Mouse (Mus musculus): ENCODE results near the gene 1700001K19Rik. TPM values are rescaled to one million over a fixed set of nuclear protein-coding genes. Genes with fewer than 3 reads are reported as not detected.

The 1700001K19Rik gene
- polyA plus RNA-seq (2012; rRNA removed), result 0.16 TPM in 1 of 2 replicates, not detected in the other

GRCm38 (mm10) chr12:110682561-110683299 is at the start of gene 1700001K19Rik:
Gene 1700001K19Rik (minus strand): TSS chr12:110682619.
- H3K27ac ChIP-seq (ENCODE audit: control insufficient read depth, insufficient read depth, low read length), result no peak within 1 kb of the TSS
- DNase-seq, result no peak
- WGBS, result 64% methylated on average over 9 of the region's 9 CpGs
- no peaks in the 10 kb centered on the region for H3K4me1 ChIP-seq (replicated peaks; ENCODE audit: control insufficient read depth, insufficient read depth, low read length)
- TF ChIP-seq CTCF (IDR thresholded peaks at IDR 0.05; ENCODE audit: borderline replicate concordance, control insufficient read depth, extremely low read depth, insufficient read depth, low read length, poor library complexity) (no peak), POLR2A (IDR thresholded peaks at IDR 0.05; ENCODE audit: control insufficient read depth, extremely low read depth, insufficient read depth, low read length, poor library complexity) (no peak)
- H3K4me3 ChIP-seq (ENCODE audit: control insufficient read depth, insufficient read depth, low read length), result no peak within 1 kb of the TSS
- H3K27me3 ChIP-seq (ENCODE audit: control insufficient read depth, insufficient read depth, low read length), result no peaks in the 10 kb centered on the region
- H3K36me3 ChIP-seq (ENCODE audit: control insufficient read depth, insufficient read depth, low read length), result peaks cover under 1% of the 10 kb centered on the region; the same call in 1 of the 2 replicates

- Histone ChIP-seq H3K36me3 (ENCODE audit: control insufficient read depth, insufficient read depth, low read length) (no peaks in the 10 kb centered on the region), H3K4me1 (replicated peaks; ENCODE audit: control insufficient read depth, insufficient read depth, low read length) (no peaks in the 10 kb centered on the region), H3K27me3 (ENCODE audit: control insufficient read depth, insufficient read depth, low read length) (no peaks in the 10 kb centered on the region), H3K4me3 (ENCODE audit: control insufficient read depth, insufficient read depth, low read length) (no peak overlapping the region), H3K27ac (ENCODE audit: control insufficient read depth, insufficient read depth, low read length) (no peak overlapping the region)
- 59% methylated on average over 1 of the region's 1 CpGs for WGBS
- DNase-seq, result no peak
- TF ChIP-seq CTCF (IDR thresholded peaks at IDR 0.05; ENCODE audit: borderline replicate concordance, control insufficient read depth, extremely low read depth, insufficient read depth, low read length, poor library complexity), result no peak
- no peak for TF ChIP-seq POLR2A (IDR thresholded peaks at IDR 0.05; ENCODE audit: control insufficient read depth, extremely low read depth, insufficient read depth, low read length, poor library complexity)
Observed at GRCm38 (mm10) chr12:110726428-110726827, 44.0 kb upstream of the 1700001K19Rik start.

GRCm38 (mm10) chr12:110725489-110725888 is 43.1 kb upstream of the 1700001K19Rik start:
- 84% methylated on average over 5 of the region's 5 CpGs for WGBS
- no peak for TF ChIP-seq CTCF (IDR thresholded peaks at IDR 0.05; ENCODE audit: borderline replicate concordance, control insufficient read depth, extremely low read depth, insufficient read depth, low read length, poor library complexity)
- TF ChIP-seq POLR2A (IDR thresholded peaks at IDR 0.05; ENCODE audit: control insufficient read depth, extremely low read depth, insufficient read depth, low read length, poor library complexity), result no peak
- Histone ChIP-seq H3K36me3 (ENCODE audit: control insufficient read depth, insufficient read depth, low read length) (no peaks in the 10 kb centered on the region), H3K27me3 (ENCODE audit: control insufficient read depth, insufficient read depth, low read length) (no peaks in the 10 kb centered on the region), H3K4me1 (replicated peaks; ENCODE audit: control insufficient read depth, insufficient read depth, low read length) (no peaks in the 10 kb centered on the region), H3K4me3 (ENCODE audit: control insufficient read depth, insufficient read depth, low read length) (no peak overlapping the region), H3K27ac (ENCODE audit: control insufficient read depth, insufficient read depth, low read length) (no peak overlapping the region)
- DNase-seq, result no peak

GRCm38 (mm10) chr12:110725051-110725450 is 42.6 kb upstream of the 1700001K19Rik start:
- WGBS, result 94% methylated on average over 5 of the region's 5 CpGs
- TF ChIP-seq POLR2A (IDR thresholded peaks at IDR 0.05; ENCODE audit: control insufficient read depth, extremely low read depth, insufficient read depth, low read length, poor library complexity), result no peak
- no peak for TF ChIP-seq CTCF (IDR thresholded peaks at IDR 0.05; ENCODE audit: borderline replicate concordance, control insufficient read depth, extremely low read depth, insufficient read depth, low read length, poor library complexity)
- no peak overlapping the region for H3K4me3 ChIP-seq (ENCODE audit: control insufficient read depth, insufficient read depth, low read length)

GRCm38 (mm10) chr12:110716004-110716403 is 33.6 kb upstream of the 1700001K19Rik start:
- TF ChIP-seq POLR2A (IDR thresholded peaks at IDR 0.05; ENCODE audit: control insufficient read depth, extremely low read depth, insufficient read depth, low read length, poor library complexity) (no peak), CTCF (IDR thresholded peaks at IDR 0.05; ENCODE audit: borderline replicate concordance, control insufficient read depth, extremely low read depth, insufficient read depth, low read length, poor library complexity) (no peak)
- no peaks in the 10 kb centered on the region for H3K27me3 ChIP-seq (ENCODE audit: control insufficient read depth, insufficient read depth, low read length)
- DNase-seq, result no peak
- WGBS, result 77% methylated on average over 5 of the region's 5 CpGs
- no peaks in the 10 kb centered on the region for H3K4me1 ChIP-seq (replicated peaks; ENCODE audit: control insufficient read depth, insufficient read depth, low read length)
- H3K4me3 ChIP-seq (ENCODE audit: control insufficient read depth, insufficient read depth, low read length), result no peak overlapping the region
- no peaks in the 10 kb centered on the region for H3K36me3 ChIP-seq (ENCODE audit: control insufficient read depth, insufficient read depth, low read length)
- H3K27ac ChIP-seq (ENCODE audit: control insufficient read depth, insufficient read depth, low read length), result no peak overlapping the region

More at GRCm38 (mm10) chr12:110725051-110725450, 42.6 kb upstream of the 1700001K19Rik start:
- no peaks in the 10 kb centered on the region for H3K4me1 ChIP-seq (replicated peaks; ENCODE audit: control insufficient read depth, insufficient read depth, low read length)
- no peak overlapping the region for H3K27ac ChIP-seq (ENCODE audit: control insufficient read depth, insufficient read depth, low read length)
- no peaks in the 10 kb centered on the region for H3K27me3 ChIP-seq (ENCODE audit: control insufficient read depth, insufficient read depth, low read length)
- no peaks in the 10 kb centered on the region for H3K36me3 ChIP-seq (ENCODE audit: control insufficient read depth, insufficient read depth, low read length)
- DNase-seq, result no peak

- no peak for DNase-seq
- H3K27me3 ChIP-seq (ENCODE audit: control insufficient read depth, insufficient read depth, low read length), result no peaks in the 10 kb centered on the region
- TF ChIP-seq CTCF (IDR thresholded peaks at IDR 0.05; ENCODE audit: borderline replicate concordance, control insufficient read depth, extremely low read depth, insufficient read depth, low read length, poor library complexity), result no peak
- no peak for TF ChIP-seq POLR2A (IDR thresholded peaks at IDR 0.05; ENCODE audit: control insufficient read depth, extremely low read depth, insufficient read depth, low read length, poor library complexity)
- WGBS, result 38% methylated on average over 6 of the region's 6 CpGs
- H3K36me3 ChIP-seq (ENCODE audit: control insufficient read depth, insufficient read depth, low read length), result no peaks in the 10 kb centered on the region
- no peaks in the 10 kb centered on the region for H3K4me1 ChIP-seq (replicated peaks; ENCODE audit: control insufficient read depth, insufficient read depth, low read length)
- no peak overlapping the region for H3K4me3 ChIP-seq (ENCODE audit: control insufficient read depth, insufficient read depth, low read length)
- no peak overlapping the region for H3K27ac ChIP-seq (ENCODE audit: control insufficient read depth, insufficient read depth, low read length)
Observed at GRCm38 (mm10) chr12:110714215-110714614, 31.8 kb upstream of the 1700001K19Rik start.
